Mouse (Mus musculus): Measurements from ENCODE around the gene Ttll1. TPM values are rescaled to one million over a fixed set of nuclear protein-coding genes. Genes with fewer than 3 reads are reported as not detected.

The Ttll1 gene
- polyA plus RNA-seq, 1 experiment from 2014 or later, result 27.6 TPM

Small RNA genes within 50 kb of the gene (microRNA-seq; reads per million reads assigned to microRNA genes)
- not detected for gene Gm24575

Other genes starting within 250 kb of the Ttll1 start
- gene Arfgap3, start 160.6 kb downstream of the Ttll1 start, polyA plus RNA-seq (2016; fragmentation: Nextera tagmentation; extraction: Ambion mirVana), result 43.2 and 43.3 TPM in 2 replicates
- gene Pacsin2, start 46.3 kb downstream of the Ttll1 start, polyA plus RNA-seq (2016; fragmentation: Nextera tagmentation; extraction: Ambion mirVana), result 49.6 and 54.4 TPM in 2 replicates
- 3.4 TPM in 2 replicates for gene Bik, start 16.0 kb upstream of the Ttll1 start, polyA plus RNA-seq (2016; fragmentation: Nextera tagmentation; extraction: Ambion mirVana)
- 25.1 and 27.1 TPM in 2 replicates for gene Tspo, start 52.7 kb upstream of the Ttll1 start, polyA plus RNA-seq (2016; fragmentation: Nextera tagmentation; extraction: Ambion mirVana)
- 51.3 and 52.7 TPM in 2 replicates for gene Mcat, start 52.9 kb upstream of the Ttll1 start, polyA plus RNA-seq (2016; fragmentation: Nextera tagmentation; extraction: Ambion mirVana)
- gene Ttll12, start 84.3 kb upstream of the Ttll1 start, polyA plus RNA-seq (2016; fragmentation: Nextera tagmentation; extraction: Ambion mirVana), result 48.9 and 51.0 TPM in 2 replicates
- gene Scube1, start 214.1 kb upstream of the Ttll1 start, polyA plus RNA-seq (2016; fragmentation: Nextera tagmentation; extraction: Ambion mirVana), result 48.4 and 57.9 TPM in 2 replicates

Measured in embryonic facial prominence, embryonic 12.5 days (tissue).